Mouse (Mus musculus): Measurements from ENCODE around the gene B4galnt4.
A peak's percentile ranks its signal among the peaks of the same experiment; 100 is the strongest.
"Not testable (repeated sequence)": the region's sequence is repeated elsewhere in the genome, so short reads cannot be mapped to it uniquely, and the experiment has no call there.

B4galnt4 gene

DNA sequence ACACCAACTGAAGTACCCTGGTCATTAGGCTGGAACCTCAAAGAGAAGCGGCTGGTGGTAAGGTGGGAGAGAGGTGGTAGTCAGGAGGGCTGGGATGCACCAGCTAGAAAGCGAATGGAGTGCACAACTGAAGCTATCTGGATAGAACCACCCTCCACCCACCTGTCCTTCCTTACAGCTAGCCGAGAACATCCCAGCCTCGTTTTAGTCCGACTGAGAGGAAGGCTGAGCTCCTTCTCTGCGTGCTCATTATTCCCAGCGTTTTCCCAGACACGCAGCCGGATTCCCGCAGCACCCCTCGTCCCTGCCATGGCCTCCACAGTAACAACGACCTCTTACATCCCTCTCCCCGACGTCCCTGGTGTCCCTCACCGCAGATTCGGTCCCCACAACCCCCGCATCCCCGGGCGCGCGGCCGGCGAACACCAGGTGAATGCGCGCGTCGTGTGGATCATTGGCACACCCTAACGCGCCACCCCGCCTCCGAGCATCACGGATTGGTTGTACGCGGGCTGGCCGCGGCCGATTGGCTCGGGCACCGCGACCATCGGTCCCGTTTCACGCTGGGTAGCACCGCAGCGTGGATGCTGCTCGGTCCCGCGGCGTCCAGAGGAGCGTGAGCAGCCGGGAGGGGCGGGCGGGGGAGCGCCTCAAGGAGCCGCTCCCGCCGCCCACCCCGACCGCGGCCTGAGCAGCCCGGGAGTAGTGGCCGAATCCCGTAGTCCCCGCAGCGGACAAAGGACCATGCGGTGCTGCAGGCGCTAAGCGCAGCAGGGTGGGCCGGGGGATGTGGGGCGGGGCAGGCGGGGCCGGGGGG is at the start of gene B4galnt4:
Gene B4galnt4 (plus strand): TSS at position 679 of the 817 bp plus-strand sequence.
- DNase-seq (ENCODE audit: low read depth) = peak; percentile 88

DNA sequence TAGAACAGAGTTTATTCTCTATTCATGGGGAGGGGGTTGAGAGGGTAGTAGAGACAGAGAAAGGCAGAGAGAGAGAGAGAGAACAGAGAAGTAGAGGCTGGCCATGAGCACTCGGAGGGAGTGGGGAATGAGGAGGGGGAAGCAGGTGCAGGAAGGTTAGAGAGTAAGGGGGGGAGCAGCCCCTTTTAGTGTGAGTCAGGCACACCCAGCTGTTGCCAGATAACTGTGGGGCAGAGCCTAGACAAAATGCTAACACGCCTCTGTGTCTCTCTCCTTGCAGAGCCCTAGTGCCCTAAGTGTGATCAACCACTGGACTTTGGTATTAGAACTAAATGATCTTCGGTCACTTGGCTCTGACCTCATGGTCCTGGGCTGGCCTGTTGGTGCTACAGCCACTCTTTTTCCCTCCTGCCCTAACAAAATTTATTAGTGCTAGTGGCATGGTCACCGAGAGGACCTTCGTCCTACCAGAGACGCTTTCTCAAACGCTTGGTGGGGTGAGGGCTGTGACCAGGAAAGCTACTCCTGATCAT is 49.6 kb upstream of the B4galnt4 start:
- DNase-seq (ENCODE audit: low read depth) = no peak

DNA sequence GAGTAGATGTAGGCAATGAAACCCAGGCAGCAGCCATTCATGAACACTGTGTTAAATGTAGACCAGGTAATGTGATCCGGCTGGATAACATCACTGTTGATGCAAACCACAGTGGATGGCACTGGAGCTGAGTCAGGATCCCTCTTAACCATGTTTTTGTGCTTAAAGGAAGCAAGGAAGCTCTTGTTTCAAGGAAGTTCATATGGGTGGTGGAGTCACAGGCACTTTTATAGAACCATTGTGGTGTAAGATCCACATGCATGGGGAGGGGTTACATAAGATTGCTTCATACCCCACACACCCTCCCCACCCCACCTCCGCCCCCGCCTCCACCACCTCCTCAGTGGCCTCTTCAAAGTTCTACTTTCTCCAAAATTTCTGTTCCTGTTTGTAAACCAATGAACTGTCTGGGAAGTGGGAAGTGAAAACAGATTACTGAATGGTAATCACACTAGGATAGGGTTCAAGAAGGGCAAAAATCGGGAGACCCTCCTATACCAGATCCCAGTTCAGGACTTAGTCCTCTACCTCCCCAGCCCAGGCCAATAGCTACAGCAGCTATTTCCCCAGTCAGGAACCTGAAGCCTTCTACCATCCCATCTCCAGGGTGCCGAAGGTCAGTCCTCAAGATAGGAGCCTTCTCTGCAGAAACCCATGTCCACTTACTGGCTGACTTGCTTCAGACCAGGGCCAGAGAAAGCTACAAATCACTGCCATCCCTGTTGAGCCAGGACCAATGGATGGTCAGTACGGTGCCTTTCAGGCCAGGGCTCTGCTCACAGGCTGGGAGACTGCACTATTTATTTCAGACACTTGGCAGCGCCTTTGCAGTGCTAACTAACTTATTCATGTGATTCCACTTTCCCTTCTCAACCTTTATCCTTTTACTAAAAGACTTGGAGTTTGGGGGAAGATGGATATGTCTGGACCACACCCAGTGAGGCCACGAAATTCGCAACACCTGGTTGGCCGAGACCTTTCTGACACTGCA is 43.9 kb upstream of the B4galnt4 start:
- no peak for DNase-seq (ENCODE audit: low read depth)

DNA sequence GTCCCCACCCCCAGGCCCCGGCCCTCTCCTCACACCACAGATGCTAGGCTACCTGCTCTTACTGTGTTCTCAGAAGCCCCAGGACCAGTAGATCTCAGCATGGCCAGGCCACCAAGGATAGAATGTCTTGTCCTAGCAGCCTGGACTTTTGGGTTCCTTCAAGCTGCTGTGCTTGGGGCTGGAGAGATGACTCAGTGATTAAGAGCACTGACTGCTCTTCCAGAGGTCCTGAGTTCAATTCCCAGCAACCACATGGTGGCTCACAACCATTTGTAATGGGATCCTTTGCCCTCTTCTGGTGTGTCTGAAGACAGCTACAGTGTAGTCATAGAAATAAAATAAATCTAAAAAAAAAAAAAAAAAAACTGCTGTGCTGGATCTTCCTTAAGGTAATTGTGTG is 43.1 kb upstream of the B4galnt4 start, which contains the start of gene Ifitm6:
Gene Ifitm6 (minus strand): TSS at position 101 of the 400 bp plus-strand sequence.
- DNase-seq (ENCODE audit: low read depth) = not testable (repeated sequence)

DNA sequence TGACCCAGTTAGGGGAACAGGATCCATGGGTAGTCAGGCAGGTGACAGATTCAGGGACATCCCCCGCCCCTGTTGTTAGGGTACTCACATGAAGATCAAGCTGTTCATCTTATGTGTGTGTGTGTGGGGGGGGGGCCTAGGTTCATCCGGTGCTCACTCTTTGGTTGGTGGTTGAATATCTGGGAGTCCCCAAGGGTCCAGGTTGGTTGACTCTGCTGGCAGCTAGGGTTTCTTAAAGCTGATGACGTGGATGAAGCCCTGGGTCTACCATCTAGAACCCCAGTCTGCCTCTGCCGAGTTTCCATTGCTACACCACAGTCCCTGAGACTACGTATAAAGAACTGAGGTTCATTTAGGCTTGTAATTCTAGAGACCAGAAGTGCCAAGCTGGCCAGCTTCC is 41.9 kb upstream of the B4galnt4 start:
- peak; percentile 55 for DNase-seq (ENCODE audit: low read depth)

DNA sequence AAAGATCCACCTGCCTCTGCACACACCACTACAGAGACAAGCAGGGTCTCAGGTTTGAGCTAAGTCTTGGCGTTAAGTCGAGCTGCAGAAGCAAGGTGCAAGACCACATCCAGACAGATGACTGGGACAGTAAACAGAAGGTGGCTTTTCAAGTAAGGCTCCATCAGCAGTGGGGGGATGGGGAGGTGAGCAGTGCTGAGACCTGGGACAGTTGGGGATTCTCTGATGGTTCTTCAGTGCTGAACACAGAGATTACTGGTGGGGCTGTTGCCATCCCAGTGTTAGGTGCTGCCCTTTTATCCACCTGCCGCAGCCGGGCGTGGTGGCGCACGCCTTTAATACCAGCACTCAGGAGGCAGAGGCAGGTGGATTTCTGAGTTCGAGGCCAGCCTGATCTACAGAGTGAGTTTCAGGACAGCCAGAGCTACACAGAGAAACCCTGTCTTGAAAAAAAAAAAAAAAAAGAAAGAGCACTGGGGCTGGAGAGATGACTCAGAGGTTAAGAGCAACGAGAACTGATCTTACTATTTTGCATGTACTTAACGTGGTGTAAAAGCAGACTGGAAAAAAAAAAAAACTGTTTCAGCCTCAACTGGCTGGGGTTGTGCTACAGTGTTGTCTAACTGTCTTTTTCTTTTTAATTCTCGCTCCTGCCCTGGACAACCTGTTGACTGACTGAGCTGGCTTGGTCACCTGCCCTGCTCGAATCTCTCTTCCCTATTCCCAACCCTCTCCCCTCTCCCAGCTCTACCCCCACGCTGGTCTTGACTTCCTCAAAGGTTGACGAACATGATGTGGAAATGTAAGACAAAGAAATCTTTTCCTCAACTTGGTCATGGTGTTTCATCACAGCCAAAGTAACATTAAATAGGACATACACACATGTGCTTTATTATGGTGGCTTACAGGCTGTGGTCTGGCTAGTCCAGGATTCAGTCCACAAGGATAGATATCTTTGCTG is 39.1 kb upstream of the B4galnt4 start:
- no peak for DNase-seq (ENCODE audit: low read depth)

DNA sequence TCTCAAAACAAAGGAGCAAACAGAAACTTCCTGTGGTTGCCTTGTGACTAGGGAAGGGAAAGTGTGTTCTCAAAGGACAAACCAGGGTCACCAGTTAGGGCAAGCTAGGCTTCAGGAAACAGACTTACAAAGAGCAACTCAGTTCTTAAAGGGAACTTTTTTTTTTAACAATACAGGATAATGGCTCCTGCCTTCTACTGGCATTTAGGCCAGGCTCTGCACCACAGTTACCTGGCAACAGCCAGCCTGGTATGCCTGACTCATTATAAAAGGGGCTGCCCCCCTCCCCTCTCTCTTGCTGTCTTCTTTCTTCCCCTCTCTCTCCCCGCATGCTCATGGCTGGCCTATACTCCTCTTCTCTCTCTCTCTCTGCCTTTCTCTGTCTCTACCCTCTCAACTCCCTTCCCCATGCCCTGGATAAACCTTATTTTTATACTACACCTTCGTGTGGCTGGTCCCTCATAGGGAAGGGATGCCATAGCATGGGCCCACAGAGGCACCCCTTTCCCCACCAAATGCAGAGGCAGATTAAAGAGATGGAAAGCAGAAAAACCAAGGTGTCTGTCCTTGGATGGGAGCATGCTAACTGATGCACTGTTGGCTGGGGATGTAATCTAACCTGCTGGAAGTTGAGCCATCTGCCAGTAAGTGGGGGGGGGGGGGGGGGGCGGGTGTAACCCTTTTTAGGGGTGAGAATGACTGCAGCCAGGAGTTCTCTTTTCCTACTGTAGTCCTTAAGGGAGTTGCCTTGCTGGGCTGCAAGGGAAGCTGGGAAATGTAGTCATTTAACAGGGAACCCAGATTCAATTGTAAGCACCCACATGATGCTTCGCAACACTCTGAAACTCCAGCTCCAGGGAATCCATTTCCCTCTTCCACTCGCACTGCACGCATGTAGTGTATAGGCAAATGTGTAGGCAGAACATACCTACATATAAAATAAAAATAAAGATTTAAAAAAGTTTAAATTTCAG is 35.8 kb upstream of the B4galnt4 start:
- peak; percentile 38 for DNase-seq (ENCODE audit: low read depth)

DNA sequence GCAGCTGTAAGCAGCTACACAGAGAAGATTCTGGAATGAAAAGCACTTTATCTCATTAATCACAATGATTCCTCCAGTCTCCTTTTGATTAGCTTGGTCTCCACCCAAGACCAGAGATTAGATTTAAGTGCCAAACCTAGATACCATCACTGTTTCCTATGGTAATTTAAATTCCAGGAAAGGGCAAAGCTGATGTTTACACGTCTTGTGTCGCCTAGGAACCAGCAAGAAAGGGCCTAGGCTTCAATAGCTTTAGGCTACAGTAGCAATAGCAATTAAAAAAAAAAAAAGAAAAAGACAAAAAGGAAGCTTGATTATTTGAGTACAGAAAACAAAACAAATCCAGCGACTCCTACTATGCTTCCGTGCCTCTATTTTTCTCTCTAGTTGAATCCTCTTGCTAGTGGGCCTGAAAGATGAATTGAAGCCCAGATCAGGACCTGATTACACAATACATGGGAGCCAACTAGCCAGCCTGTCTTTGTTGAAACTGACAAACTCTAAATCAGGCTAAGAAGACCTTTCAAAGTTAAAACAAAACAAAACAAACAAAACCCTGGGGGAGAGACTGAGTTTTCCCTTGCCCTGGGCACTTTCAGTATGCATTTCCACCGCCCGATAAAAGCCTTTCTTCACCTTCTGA is 34.7 kb upstream of the B4galnt4 start:
- DNase-seq (ENCODE audit: low read depth) = no peak

DNA sequence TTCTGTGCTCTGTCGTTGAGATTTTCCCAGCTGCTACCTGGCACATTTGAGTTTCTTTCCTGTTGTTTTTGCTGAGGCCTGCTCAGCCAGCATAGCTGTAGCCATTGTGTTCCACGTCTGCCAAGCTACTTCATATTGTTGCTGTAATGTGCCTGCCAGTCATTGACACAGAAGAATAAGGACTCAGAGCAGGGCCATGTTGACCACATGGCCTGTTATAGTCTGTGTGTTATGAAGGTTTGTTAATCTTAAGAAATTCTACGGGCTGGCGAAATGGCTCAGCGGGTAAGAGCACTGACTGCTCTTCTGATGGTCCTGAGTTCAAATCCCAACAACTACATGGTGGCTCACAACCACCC is 34.2 kb upstream of the B4galnt4 start:
- DNase-seq (ENCODE audit: low read depth) = no peak

DNA sequence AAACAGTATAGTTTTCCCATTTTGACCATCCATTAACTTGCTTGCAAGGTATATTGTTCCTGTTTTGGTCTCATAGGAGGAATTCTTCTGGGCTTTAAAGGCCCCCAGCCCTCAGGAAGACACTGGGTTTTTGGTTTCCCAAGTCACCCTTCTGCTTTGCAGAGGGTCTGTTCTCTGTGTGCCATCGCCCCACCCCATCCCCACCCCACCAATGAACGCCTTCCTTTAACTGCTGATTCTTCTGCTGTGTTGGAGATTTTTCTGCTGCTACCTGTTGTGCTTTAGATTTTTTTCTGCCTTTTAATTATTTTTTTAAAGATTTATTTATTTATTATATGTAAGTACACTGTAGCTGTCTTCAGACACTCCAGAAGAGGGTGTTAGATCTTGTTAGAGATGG is 32.1 kb upstream of the B4galnt4 start, which contains the start of gene Gm17387:
Gene Gm17387 (plus strand): TSS at position 301 of the 400 bp plus-strand sequence.
- no peak for DNase-seq (ENCODE audit: low read depth)

DNA sequence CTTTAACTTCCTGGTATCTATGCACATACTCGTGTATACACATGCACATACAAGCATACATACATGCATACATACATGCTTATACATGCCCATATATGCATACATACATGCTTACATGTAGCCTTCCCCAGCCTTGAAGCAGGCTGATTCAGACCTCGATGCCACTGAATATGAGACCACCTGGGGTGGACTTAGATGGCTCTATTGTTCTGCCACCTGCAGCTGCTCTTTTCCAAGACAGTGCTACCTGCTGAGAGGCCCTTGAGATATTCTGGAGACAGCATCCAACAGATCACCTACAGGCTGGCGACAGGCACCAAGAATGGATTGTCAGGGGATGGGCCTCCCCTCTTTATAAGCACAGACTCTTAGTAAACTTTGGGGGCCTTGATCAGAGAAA is 30.5 kb upstream of the B4galnt4 start:
- DNase-seq (ENCODE audit: low read depth) = no peak

DNA sequence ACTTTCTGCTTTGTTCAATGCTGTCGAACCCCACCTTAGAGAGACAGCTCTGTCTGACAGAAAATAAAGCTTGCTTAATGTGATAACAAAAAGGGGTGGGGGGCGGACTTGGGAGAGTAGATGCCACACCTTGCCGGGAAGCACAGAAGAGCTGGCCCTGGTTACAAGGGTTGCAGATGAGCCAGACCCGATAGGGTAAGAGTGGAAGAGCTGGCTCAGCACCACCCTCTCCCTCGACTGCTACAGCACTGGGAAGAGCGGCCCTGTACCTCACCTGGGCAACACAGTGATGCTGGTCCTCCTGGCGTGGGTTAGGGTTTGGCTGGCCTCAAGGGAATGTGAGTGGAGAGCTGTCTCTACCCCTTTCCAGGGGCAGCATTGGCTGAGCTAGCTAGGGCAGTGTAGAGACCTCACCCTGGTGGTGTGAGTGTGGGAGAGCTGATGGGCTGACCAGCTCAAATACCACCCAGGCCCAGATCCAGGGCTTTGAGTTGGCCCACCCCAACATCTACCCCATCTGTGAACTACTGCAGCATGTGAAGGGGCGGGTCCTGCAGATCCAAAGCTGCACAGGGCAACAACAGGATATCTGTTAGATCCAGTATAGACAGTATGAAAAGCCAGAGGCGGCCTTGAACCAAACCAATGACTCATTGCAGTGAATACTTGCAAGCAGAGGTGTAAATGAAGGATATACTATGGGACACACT is 28.3 kb upstream of the B4galnt4 start:
- no peak for DNase-seq (ENCODE audit: low read depth)

DNA sequence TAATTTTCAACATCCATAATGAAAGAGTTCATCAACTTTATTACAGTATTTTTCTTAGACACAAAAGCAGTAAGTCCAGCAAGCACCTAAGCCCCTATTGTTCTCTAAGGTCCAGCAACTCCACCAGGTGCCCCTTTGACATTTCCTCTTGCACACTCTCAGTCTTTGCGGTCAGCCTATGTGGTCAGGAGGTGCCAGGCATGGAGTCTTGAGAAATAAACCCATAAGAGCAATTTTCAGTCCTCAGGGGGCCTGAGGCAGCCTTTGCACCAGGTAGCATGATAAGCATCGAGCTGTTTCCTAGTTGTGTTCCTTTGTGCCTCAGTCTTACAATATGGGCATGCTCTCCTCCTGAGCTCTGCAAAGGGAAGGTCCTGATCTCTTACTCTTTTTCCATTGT is 24.3 kb upstream of the B4galnt4 start:
- not testable (repeated sequence) for DNase-seq (ENCODE audit: low read depth)

DNA sequence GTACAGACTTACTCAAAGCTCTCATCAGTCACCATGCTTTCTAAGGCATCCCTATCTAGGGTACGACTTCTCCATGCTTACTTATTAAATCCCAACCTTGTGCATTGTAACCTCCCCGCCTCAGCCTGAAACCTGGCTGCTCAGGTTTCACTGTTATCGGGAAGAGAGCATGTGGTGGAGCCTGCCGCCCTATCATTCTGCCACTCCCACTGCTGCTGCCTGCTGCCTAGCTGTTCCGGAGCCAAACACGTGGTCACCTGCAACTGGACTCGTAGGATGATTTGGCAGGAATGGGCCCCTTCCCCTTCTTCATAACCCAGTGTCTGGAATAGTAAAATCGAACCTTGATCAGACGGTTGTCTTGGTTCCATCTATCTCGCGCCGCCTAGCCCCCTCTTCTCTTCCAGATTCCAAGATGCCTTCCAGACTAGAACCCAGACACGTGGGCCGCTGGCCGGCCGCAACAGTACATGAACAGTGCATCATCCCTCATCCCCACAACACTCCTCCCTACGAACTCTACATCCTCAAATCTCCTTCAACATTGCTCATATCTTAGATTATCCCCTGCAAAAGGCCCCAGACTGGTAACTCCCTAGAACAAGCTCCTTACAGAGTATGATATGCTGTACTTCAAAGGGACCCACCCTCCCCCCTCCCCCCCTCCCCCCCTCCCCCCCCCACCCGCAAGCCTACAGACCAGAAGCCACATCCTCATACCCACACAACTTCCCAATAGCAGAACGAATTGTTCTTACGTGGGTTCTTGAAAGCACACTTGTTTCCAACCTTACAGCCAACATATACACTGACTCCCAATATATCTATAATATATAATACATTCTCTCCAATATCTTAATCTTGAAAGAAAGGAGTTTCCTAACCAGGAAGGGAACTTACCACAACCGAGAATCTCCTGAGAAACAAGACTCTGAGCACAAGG is 22.5 kb upstream of the B4galnt4 start:
- DNase-seq (ENCODE audit: low read depth) = peak; percentile 55

DNA sequence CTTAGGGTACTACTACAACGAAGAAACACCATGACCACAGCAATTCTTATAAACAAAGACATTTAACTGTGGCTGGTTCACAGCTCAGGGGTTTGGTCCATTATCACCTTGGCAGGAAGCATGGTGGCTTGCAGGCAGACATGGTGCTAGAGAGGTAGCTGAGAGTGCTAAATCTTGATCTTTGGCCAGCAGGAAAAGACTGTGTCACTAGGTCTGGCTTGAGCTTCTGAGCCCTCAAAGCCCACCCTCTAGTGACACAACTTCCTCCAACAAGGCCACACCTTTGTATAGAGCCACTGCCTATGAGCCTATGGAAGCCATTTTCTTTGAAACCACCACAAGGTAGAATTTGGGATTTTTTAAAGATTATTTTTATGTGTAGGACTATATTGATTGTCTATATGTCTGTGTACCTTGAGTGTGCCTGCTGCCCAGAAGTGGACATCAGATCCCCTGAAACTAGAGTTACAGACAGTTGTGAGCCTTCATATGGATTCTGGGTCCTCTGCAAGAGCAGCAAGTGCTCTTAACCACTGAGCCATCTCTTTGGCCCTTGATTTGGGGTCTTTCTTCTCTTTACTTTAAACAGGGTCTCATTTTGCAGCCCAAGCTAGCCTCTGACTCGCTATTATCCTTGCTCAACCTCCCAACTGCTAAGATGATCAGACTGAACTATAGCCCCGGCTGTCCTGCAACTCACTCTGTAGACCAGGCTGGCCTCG is 21.4 kb upstream of the B4galnt4 start:
- DNase-seq (ENCODE audit: low read depth) = no peak

DNA sequence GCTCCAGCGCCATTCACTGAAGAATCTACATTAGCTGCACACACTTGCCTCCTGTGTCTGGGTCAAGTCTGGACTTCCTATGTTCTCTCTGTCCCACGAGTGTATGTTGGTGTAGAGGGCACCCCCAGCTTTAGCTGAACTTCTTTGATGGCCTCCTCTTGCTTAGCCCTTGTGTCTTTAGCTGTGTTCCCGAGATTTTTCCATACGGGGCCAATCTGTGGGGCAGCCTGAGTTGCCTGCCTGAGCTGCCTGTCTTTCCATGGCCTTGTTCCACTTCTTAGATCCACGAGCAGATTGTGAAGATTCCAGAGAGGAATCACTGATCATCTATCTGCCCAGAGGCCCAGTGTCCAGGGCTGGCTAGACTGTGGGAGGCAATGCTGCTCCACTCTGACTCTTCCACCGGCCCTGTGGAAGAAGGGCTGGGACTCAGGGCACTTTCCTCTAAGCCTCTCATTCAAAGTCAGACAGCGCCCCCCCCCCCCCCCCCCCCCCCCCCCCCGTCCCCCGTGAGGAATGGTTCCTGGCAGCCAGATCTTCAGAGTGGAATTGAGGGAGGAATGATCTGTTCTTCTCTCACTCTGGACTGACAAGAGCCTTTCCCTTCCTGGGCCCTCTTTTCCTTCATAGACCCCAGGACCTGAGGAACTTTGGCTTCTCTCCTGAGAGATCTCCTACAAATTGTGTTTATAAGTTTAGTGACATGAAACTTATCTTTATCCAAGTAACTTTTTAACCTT is 19.9 kb upstream of the B4galnt4 start:
- no peak for DNase-seq (ENCODE audit: low read depth)
